Mouse (Mus musculus): ENCODE data around the gene Zbed4. TPM values are rescaled to one million over a fixed set of nuclear protein-coding genes. Genes with fewer than 3 reads are reported as not detected.
"Not testable (repeated sequence)": the region's sequence is repeated elsewhere in the genome, so short reads cannot be mapped to it uniquely, and the experiment has no call there.

Gene Zbed4
- polyA plus RNA-seq, 1 experiment from 2014 or later = 16.1 TPM

DNA sequence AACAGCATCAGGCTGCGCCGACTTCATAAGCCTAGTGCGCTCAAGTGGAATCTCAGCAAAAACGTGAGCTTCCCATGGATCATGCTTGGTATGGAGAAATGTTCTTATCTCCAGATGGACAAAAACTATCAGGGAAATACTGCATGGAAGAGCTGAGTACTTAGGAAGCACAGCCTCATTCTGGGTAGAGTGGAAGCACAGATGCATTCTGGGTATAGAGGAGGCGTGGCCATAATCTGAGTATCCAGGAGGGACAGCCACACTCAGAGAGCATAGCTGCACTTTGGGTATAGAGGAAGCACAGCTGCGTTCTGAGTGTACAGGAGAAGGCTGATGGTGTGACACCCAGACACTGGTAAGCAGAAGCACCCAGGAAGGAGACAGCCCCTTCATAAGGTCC, 50.9 kb downstream of the Zbed4 start:
- Histone ChIP-seq H3K4me2 (no peak overlapping the region), H3K9ac (ENCODE audit: low read depth, low read length) (no peak overlapping the region), H3K27ac (ENCODE audit: low read depth, low read length) (no peak overlapping the region), H3K27me3 (ENCODE audit: control insufficient read depth, insufficient read depth, low read length) (no peaks in the 10 kb centered on the region), H3K36me3 (ENCODE audit: control insufficient read depth, insufficient read depth, low read length) (peaks cover 12% of the 10 kb centered on the region), H3K4me1 (ENCODE audit: control insufficient read depth, insufficient read depth, low read length) (no peaks in the 10 kb centered on the region), H3K9me3 (replicated peaks; ENCODE audit: control insufficient read depth, low read length) (no peaks in the 10 kb centered on the region), H3K4me3 (ENCODE audit: low read depth, low read length) (no peak overlapping the region)
- 80% methylated on average over 6 of the region's 6 CpGs for WGBS (ENCODE audit: insufficient replicate concordance)
- ATAC-seq (replicated peaks; ENCODE audit: insufficient number of reproducible peaks, low FRiP score, low TSS enrichment) = no peak

DNA sequence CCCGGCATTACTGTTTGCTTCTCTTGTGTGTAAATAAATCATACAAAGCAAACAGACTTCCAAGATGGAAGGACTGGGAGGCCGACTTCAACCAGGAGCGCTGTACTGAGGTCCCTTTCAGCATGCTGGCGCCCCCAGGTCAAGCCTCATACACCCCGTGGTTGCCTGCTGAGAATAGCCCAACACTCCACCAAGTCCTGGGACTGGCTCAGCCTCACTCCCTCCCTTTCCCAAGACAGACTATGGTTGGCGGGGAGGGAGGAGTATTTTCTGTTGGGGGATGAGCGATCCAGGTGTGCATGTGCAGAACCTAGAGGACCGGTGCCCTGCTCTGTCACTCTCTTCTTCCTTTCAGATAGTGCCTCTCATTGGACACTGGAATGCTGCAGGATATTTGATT, 56.7 kb downstream of the Zbed4 start:
- Histone ChIP-seq H3K9me3 (replicated peaks; ENCODE audit: control insufficient read depth, low read length) (no peaks in the 10 kb centered on the region), H3K36me3 (ENCODE audit: control insufficient read depth, insufficient read depth, low read length) (peaks cover 12% of the 10 kb centered on the region), H3K9ac (ENCODE audit: low read depth, low read length) (no peak overlapping the region), H3K4me2 (no peak overlapping the region), H3K4me3 (ENCODE audit: low read depth, low read length) (no peak overlapping the region), H3K4me1 (ENCODE audit: control insufficient read depth, insufficient read depth, low read length) (no peaks in the 10 kb centered on the region), H3K27ac (ENCODE audit: low read depth, low read length) (no peak overlapping the region), H3K27me3 (ENCODE audit: control insufficient read depth, insufficient read depth, low read length) (no peaks in the 10 kb centered on the region)
- ATAC-seq (replicated peaks; ENCODE audit: insufficient number of reproducible peaks, low FRiP score, low TSS enrichment) = no peak
- WGBS (ENCODE audit: insufficient replicate concordance) = 84% methylated on average over 8 of the region's 8 CpGs

DNA sequence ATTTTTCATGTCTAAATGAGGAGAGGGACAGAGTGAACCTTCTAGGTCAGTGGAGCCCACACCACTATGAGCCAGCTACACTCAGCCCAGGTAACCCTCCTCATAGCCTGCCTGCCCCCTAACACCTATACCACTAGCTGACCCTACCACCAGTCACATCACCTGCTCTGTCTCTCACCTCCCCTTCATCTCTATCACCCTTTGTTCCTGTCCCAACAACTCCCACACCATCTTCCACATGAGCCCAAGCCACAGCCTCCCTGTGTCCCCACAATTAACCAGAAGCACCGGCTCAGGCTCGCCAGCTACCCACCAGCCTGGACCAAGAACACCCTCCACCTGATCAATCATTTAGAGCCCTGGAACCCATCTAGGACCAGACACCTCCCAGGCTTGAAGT, 58.9 kb downstream of the Zbed4 start:
- Histone ChIP-seq H3K4me2 (no peak overlapping the region), H3K4me3 (ENCODE audit: low read depth, low read length) (no peak overlapping the region), H3K27ac (ENCODE audit: low read depth, low read length) (no peak overlapping the region), H3K27me3 (ENCODE audit: control insufficient read depth, insufficient read depth, low read length) (no peaks in the 10 kb centered on the region), H3K36me3 (ENCODE audit: control insufficient read depth, insufficient read depth, low read length) (peaks cover 12% of the 10 kb centered on the region), H3K9ac (ENCODE audit: low read depth, low read length) (no peak overlapping the region), H3K4me1 (ENCODE audit: control insufficient read depth, insufficient read depth, low read length) (no peaks in the 10 kb centered on the region), H3K9me3 (replicated peaks; ENCODE audit: control insufficient read depth, low read length) (no peaks in the 10 kb centered on the region)
- no peak for ATAC-seq (replicated peaks; ENCODE audit: insufficient number of reproducible peaks, low FRiP score, low TSS enrichment)
- WGBS (ENCODE audit: insufficient replicate concordance) = 82% methylated on average over 2 of the region's 2 CpGs

- Histone ChIP-seq H3K9ac (ENCODE audit: low read depth, low read length) (no peak overlapping the region), H3K4me3 (ENCODE audit: low read depth, low read length) (no peak overlapping the region), H3K36me3 (ENCODE audit: control insufficient read depth, insufficient read depth, low read length) (peaks cover 7% of the 10 kb centered on the region), H3K9me3 (replicated peaks; ENCODE audit: control insufficient read depth, low read length) (no peaks in the 10 kb centered on the region), H3K27me3 (ENCODE audit: control insufficient read depth, insufficient read depth, low read length) (no peaks in the 10 kb centered on the region), H3K4me1 (ENCODE audit: control insufficient read depth, insufficient read depth, low read length) (no peaks in the 10 kb centered on the region), H3K4me2 (no peak overlapping the region), H3K27ac (ENCODE audit: low read depth, low read length) (no peak overlapping the region)
- WGBS (ENCODE audit: insufficient replicate concordance) = 87% methylated on average over 3 of the region's 3 CpGs
- ATAC-seq (replicated peaks; ENCODE audit: insufficient number of reproducible peaks, low FRiP score, low TSS enrichment) = no peak
Measured at GRCm38 (mm10) chr15:88813262-88813661, 61.8 kb downstream of the Zbed4 start.

GRCm38 (mm10) chr15:88813873-88814272, 62.4 kb downstream of the Zbed4 start:
- not testable (repeated sequence) for H3K36me3 ChIP-seq (ENCODE audit: control insufficient read depth, insufficient read depth, low read length); H3K4me1 ChIP-seq (ENCODE audit: control insufficient read depth, insufficient read depth, low read length); H3K27ac ChIP-seq (ENCODE audit: low read depth, low read length); H3K27me3 ChIP-seq (ENCODE audit: control insufficient read depth, insufficient read depth, low read length); H3K4me3 ChIP-seq (ENCODE audit: low read depth, low read length); H3K9me3 ChIP-seq (replicated peaks; ENCODE audit: control insufficient read depth, low read length); ATAC-seq (replicated peaks; ENCODE audit: insufficient number of reproducible peaks, low FRiP score, low TSS enrichment); H3K4me2 ChIP-seq; H3K9ac ChIP-seq (ENCODE audit: low read depth, low read length)
- WGBS (ENCODE audit: insufficient replicate concordance) = 93% methylated on average over 2 of the region's 2 CpGs

- Histone ChIP-seq H3K36me3 (ENCODE audit: control insufficient read depth, insufficient read depth, low read length) (peaks cover 7% of the 10 kb centered on the region), H3K4me3 (ENCODE audit: low read depth, low read length) (no peak overlapping the region), H3K27ac (ENCODE audit: low read depth, low read length) (no peak overlapping the region), H3K9ac (ENCODE audit: low read depth, low read length) (no peak overlapping the region), H3K27me3 (ENCODE audit: control insufficient read depth, insufficient read depth, low read length) (no peaks in the 10 kb centered on the region), H3K4me2 (no peak overlapping the region), H3K4me1 (ENCODE audit: control insufficient read depth, insufficient read depth, low read length) (no peaks in the 10 kb centered on the region), H3K9me3 (replicated peaks; ENCODE audit: control insufficient read depth, low read length) (no peaks in the 10 kb centered on the region)
- WGBS (ENCODE audit: insufficient replicate concordance) = 91% methylated on average over 11 of the region's 11 CpGs
- no peak for ATAC-seq (replicated peaks; ENCODE audit: insufficient number of reproducible peaks, low FRiP score, low TSS enrichment)
Measured at GRCm38 (mm10) chr15:88814411-88815047, 63.1 kb downstream of the Zbed4 start.

GRCm38 (mm10) chr15:88815196-88815700, 63.8 kb downstream of the Zbed4 start:
- Histone ChIP-seq H3K36me3 (ENCODE audit: control insufficient read depth, insufficient read depth, low read length) (peaks cover 7% of the 10 kb centered on the region), H3K4me1 (ENCODE audit: control insufficient read depth, insufficient read depth, low read length) (peaks cover under 1% of the 10 kb centered on the region), H3K9me3 (replicated peaks; ENCODE audit: control insufficient read depth, low read length) (no peaks in the 10 kb centered on the region), H3K27me3 (ENCODE audit: control insufficient read depth, insufficient read depth, low read length) (no peaks in the 10 kb centered on the region), H3K4me3 (ENCODE audit: low read depth, low read length) (no peak overlapping the region), H3K27ac (ENCODE audit: low read depth, low read length) (no peak overlapping the region), H3K4me2 (no peak overlapping the region), H3K9ac (ENCODE audit: low read depth, low read length) (no peak overlapping the region)
- ATAC-seq (replicated peaks; ENCODE audit: insufficient number of reproducible peaks, low FRiP score, low TSS enrichment) = no peak
- WGBS (ENCODE audit: insufficient replicate concordance) = 83% methylated on average over 6 of the region's 6 CpGs

DNA sequence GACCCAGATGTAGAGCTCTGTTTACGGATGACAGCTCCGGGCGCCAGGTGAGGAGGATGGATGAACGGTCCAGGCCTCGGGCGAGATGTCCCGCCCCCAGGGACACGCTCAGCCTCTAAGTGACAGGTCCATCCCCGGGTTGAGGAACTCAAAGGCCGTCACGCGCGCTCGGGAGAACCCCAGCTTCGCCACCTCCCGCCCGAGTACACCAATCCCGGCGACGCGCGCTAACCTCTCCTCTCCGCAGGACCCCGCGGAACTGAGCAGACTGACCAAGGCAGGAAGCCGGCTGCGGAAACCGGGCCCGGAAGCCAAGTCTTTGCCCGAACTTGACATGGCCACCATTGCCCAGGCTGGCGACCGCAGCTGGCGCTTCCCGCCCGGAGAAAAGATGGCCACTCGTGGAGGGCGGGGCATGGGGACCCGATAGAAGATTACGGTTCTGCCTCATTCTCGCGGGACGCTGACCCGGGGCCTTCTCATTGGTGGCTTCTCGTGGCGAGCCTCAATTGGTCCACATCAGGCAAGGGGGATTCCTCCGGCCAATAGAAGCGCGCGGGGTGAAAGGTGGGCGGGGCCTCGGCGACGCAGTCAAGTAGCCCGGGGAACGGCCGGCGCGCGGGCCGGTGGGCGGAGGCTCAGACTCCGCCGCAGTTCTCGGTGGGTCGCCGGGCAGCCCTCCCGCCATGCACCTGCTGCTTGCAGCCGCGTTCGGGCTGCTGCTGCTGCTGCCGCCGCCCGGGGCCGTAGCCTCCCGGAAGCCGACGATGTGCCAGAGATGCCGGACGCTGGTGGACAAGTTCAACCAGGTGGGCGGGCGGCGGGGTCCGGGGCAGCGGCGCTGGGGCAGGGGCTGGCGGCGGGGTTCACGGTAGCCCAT, 67.8 kb downstream of the Zbed4 start, which contains the start of the genes Alg12 and Creld2:
TSS of gene Alg12 (minus strand) at position 293 of the 880 bp plus-strand sequence.
TSS of gene Creld2 (plus strand) at position 621 of the 880 bp plus-strand sequence.
- H3K4me2 ChIP-seq = peak within 1 kb of the TSS; percentile 95
- no peaks in the 10 kb centered on the region for H3K9me3 ChIP-seq (replicated peaks; ENCODE audit: control insufficient read depth, low read length)
- H3K9ac ChIP-seq (ENCODE audit: low read depth, low read length) = peak within 1 kb of the TSS; percentile 87
- H3K4me3 ChIP-seq (ENCODE audit: low read depth, low read length) = peak within 1 kb of the TSS; percentile 84
- peaks cover 10% of the 10 kb centered on the region for H3K4me1 ChIP-seq (ENCODE audit: control insufficient read depth, insufficient read depth, low read length)
- WGBS (ENCODE audit: insufficient replicate concordance) = under 1% methylated on average over 88 of the region's 88 CpGs
- peak; percentile 97 for ATAC-seq (replicated peaks; ENCODE audit: insufficient number of reproducible peaks, low FRiP score, low TSS enrichment)
- H3K27ac ChIP-seq (ENCODE audit: low read depth, low read length) = peak within 1 kb of the TSS; percentile 78
- no peaks in the 10 kb centered on the region for H3K27me3 ChIP-seq (ENCODE audit: control insufficient read depth, insufficient read depth, low read length)
- H3K36me3 ChIP-seq (ENCODE audit: control insufficient read depth, insufficient read depth, low read length) = peaks cover 14% of the 10 kb centered on the region
